Mouse (Mus musculus) right cerebral cortex, postnatal 36 days (tissue): Measurements from ENCODE around the gene Tmem115.
"Not testable (repeated sequence)": the region's sequence is repeated elsewhere in the genome, so short reads cannot be mapped to it uniquely, and the experiment has no call there.

Source experiments
- DNase-seq, 2 experiments: peaks; one replicate each; pipeline ENCODE4 v3.0.0; 2022; ENCODE audit warnings: low spot score in 2 of 2, mixed read lengths in 1 of 2

The Tmem115 gene

GRCm38 (mm10) chr9:107549297-107550074, 15.7 kb downstream of the Tmem115 start:
- DNase-seq = no peak

DNA sequence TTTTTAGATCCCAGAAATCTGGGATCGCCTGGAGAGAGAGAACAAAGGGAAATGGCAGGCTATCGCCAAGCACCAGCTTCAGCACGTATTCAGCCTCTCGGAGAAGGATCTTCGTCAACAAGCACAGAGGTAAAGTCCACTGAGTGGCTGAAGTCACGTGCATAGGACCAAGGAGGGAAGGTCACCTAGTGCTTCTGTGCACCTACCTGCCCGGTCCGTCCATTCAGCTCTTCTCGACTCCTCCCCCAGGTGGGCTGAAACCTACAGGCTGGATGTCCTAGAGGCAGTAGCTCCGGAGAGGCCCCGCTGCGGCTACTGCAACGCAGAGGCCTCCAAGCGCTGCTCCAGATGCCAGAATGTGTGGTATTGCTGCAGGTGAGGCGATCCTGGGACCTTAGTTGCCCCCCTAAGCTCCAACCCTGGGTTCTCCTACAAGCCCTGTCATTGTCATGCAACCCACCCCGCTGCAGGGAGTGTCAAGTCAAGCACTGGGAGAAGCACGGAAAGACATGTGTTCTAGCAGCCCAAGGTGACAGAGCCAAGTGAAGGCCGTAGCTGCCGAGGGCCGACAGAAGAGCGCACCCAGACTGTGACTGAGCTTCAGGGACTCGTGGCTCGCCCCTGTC, 16.9 kb downstream of the Tmem115 start:
- DNase-seq = no peak

DNA sequence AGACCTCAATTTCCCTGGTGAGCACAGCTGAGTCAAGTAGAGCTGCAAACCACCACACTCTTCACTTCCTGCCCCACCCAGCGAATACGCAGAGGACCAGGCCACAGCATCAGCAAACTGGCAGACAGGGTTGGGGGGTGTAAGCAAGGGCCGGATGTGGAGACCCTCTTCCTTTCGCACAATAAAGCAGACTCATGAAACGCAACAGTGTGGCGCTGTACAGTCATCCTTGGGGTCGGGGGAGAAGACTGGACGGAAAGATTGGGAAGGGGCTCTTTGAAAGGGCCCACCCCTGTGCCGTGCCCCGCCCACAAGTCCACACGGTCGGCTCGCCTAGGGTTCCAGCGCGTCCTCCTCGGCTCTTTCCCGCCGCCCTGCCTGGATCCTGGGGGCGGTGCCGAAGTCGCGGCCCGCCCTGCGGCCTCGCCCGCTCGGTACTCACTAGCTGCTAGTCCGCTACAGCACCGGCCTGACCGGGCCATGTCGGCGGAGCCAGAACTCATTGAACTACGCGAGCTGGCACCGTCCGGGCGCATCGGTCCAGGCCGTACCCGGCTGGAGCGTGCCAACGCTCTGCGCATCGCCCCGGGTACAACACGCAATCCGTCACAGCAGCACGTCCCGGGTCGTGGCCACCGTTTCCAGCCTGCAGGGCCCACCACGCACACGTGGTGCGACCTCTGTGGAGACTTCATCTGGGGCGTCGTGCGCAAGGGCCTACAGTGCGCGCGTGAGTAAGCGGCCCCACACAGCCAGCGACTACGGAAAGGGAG, 17.6 kb downstream of the Tmem115 start, which contains the start of gene Rassf1:
TSS of gene Rassf1 (plus strand) at position 439 of the 773 bp plus-strand sequence.
- DNase-seq = no peak

- no peak for DNase-seq
These were observed 18.2 kb downstream of the Tmem115 start for GRCm38 (mm10) chr9:107551890-107552355.

DNA sequence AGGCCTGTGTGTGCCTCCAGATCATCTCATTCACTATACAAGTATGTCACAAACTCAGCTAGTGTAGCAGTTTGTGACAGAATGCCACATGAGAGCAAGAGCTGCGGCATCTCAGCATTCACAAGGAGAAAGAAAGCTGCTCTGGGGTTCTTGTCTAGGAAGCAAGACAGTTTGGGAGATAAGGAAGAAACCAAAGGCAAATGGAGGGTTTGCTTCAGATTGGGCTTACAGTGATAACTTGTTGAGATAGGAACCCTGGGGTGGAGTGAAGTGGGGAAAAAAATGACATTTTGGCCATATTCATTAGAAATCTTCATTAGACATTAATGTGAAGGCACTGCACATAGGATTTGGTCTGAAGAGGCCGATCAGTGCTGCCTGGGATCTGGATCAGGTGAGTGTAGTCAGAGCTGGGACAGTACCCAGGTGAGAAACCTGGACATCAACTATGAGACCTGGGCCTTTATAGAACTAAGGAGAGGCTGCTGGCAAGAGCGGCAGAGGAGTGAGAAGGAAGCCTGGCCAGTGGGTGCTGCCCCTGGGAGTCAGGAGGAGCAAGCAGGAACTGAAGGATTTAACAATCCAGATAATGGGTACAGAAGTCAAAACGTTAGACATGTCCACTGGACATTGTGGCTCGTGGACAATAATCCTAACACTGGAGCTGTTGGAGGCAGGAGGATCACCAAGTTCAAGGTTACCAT, 19.1 kb downstream of the Tmem115 start:
- DNase-seq = no peak

DNA sequence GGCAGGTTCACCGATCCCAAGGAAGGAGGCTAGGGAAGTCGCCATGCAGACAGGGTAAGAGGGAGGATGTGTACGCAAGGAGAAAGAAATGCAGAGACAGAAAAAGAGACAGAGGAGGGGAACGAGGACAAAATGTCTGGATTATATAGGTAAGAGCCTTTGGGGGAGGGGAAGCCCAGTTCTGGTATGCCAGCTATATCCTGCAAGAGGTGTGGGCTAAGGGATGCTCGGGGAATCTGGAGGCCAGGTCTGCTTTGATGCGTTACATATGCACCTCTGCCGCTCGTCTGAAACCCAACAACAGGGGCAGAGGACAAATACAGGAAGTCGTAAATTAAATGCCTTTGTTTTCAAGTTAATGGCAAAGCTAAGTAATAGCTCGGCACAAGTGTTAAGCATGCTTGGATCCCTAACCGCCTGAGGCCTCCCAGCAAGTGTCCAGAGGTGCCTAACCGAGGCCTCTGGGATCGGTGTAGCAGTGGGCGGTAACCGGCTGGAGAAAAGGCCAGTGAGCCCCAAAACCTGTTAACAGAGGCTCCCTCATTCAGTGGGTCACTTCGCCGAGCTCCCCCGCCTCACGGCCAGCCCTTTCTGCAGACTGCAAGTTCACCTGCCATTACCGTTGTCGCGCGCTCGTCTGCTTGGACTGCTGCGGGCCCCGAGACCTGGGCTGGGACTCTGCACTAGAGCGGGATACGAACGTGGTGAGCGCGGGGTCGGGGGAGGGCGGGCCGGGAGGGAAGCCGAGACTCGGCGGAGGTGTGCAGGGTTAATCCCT, 20.0 kb downstream of the Tmem115 start:
- no peak for DNase-seq

GRCm38 (mm10) chr9:107554319-107554825, 20.6 kb downstream of the Tmem115 start:
- DNase-seq = peak; percentile 95

GRCm38 (mm10) chr9:107555031-107555457, 21.3 kb downstream of the Tmem115 start:
- DNase-seq = no peak

- no peak for DNase-seq
These were observed 22.0 kb downstream of the Tmem115 start for GRCm38 (mm10) chr9:107555701-107556100.

GRCm38 (mm10) chr9:107556346-107556745, 22.6 kb downstream of the Tmem115 start:
- DNase-seq = no peak

GRCm38 (mm10) chr9:107563029-107563581, 29.4 kb downstream of the Tmem115 start, which contains the start of gene Tusc2:
TSS of gene Tusc2 (plus strand) at chr9:107563255.
- DNase-seq = peak; percentile 96 to 98

DNA sequence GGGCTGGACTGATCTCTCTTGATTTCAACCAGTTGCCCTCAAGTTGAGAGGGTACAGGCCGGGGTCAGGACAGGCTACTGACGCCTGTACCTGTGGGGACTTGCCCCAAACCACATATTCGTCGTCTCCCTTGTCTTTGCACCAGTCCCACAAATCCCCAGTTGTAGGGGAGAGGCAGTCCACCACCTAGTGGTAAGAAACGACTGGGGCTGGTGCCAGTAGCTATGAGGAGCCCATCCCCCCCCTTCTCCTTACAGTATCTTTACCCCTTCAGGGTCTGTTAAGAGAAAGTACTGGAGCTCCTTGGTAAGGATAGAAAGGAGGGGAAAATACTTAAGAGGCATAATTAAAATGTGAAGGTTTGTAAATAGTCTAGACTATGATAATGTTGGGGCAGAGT, 31.8 kb downstream of the Tmem115 start:
- DNase-seq = not testable (repeated sequence)

DNA sequence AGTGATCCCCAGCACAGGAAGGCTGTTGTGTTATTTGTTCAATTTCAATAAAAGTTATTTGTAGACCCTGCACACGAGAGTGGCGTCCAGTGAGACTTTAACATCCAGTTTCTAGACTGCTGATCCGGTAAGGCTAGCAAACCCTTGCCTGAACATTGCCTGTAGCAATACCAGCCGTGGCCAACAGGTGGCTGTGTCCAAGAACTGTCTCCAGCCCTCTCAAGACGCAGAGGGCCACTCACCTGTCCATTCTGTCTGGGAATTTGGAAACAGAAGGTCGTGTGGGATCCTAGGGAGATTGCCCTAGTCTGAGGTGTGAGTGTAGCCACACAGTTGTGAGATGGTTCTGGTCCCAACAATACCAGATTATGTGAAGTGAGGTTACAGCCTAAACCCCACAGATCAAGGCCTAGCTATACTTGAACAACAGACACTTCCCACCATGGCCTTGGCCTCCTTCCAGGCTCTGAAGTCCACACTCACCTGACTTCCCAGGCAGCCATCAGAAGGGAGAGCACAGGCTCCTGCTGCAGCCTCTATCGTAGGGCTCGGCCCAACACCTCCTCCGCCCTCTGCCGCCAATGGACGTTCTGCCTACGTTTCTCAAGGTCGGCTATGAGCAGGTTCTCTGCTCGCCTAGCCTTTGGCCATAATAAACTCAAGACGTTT, 32.4 kb downstream of the Tmem115 start:
- DNase-seq = peak; percentile 55 to 56

DNA sequence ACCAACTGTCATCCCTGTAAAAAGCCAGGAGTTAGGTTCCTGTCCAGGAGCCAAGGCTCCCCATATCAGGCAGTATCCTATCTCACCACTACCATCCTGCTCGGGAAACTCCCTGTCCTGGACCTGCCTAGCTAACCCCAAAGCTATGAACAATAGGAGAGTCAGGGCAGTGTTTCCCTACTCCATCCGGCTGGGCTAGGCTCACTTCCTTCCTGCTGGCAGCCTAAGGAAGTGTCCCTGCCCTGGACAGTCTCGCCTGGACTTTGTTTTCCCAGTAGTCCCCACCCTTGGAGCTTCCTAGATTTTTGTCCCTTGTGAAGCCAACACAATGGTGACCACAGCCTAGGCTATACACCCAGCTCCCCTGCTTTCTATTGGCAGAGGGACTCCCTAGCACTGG, 33.1 kb downstream of the Tmem115 start:
- DNase-seq = no peak

DNA sequence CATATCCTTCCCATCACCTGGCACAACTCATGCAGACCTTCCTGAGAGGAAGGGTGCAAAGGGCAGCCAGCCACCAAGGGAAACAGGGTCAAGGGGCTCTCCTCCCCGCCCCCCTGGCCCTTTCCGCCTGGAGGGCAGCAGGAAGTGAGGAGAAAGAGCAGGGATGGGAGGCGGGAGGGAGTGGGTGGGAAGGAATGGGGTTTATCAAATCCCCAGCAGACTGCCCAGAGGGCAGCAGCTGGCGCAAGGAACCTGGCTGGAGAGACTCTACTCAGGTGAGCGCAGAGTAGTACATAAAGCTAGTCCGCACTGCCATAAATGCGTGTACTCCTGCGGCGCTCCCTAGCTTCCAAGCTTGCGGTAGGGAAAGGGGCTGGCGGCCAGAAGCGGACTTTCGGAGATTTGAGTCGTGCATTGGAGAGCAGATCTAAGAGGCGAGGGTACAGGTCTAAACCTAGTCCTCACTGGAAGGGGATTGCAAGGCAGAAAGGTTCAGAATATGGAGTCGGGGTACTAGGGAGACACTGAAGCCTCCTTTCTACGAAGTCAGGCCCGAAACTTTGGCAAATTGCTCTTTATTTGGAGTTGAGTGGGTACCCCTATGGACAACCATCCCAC, 34.1 kb downstream of the Tmem115 start, which contains the start of gene Hyal2:
TSS of gene Hyal2 (plus strand) at position 244 of the 618 bp plus-strand sequence.
- DNase-seq = no peak

GRCm38 (mm10) chr9:107568331-107569261, 34.9 kb downstream of the Tmem115 start:
- peak; percentile 61 to 66 for DNase-seq

GRCm38 (mm10) chr9:107569270-107569669, 35.5 kb downstream of the Tmem115 start:
- DNase-seq = no peak

DNA sequence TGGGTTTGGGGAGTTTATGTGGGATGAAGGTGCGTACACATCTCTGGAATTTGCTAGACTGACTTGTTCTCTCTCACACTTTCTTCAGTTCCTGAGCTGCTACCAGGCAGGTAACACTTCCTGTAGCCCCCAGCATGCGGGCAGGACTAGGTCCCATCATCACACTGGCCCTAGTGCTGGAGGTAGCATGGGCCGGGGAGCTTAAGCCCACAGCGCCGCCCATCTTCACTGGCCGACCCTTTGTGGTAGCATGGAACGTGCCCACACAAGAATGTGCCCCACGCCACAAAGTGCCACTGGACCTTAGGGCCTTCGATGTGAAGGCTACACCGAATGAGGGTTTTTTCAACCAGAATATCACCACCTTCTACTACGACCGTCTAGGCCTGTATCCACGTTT, 36.3 kb downstream of the Tmem115 start:
- no peak for DNase-seq
